Mouse (Mus musculus): Measurements from ENCODE around the gene Dgki.

GRCm38 (mm10) chr6:36950648-36951047 is 349.3 kb downstream of the Dgki start:
- TF ChIP-seq CTCF (IDR thresholded peaks at IDR 0.05; ENCODE audit: low read depth), result no peak
- no peak for TF ChIP-seq EP300 (IDR thresholded peaks at IDR 0.05; ENCODE audit: low read depth)

Data from liver, embryonic 14.5 days (tissue).